Mouse (Mus musculus) gastrocnemius, postnatal 4 days (tissue): ENCODE data around the gene Pop5. TPM values are rescaled to one million over a fixed set of nuclear protein-coding genes. Genes with fewer than 3 reads are reported as not detected.
A peak's percentile ranks its signal among the peaks of the same experiment; 100 is the strongest.

Experiments
- DNase-seq, 2 experiments: peaks; one replicate each; pipeline ENCODE4 v3.0.0; 2021 to 2022; ENCODE audit warnings: low spot score in 2 of 2, mixed read lengths in 2 of 2
- long read RNA-seq, 2 experiments: library from polyadenylated mRNA; stranded (forward); transcript quantifications; one replicate each; pipeline ENCODE4 v2.0.0; 2021
- total RNA-seq, 2 experiments: library from RNA; stranded (reverse); gene quantifications; 2 replicates each; pipeline ENCODE4 v1.2.3; 2021

Pop5 gene
- total RNA-seq, result 10 to 100 TPM; 20.2 to 25.0 TPM
- long read RNA-seq, experiment 1, partial matches to known transcripts, result 10 of 12 reads
- long read RNA-seq, experiment 1, other reads (novel, unspliced or antisense), result 2 of 12 reads
- long read RNA-seq, experiment 2, partial matches to known transcripts, result 14 of 17 reads
- long read RNA-seq, experiment 2, other reads (novel, unspliced or antisense), result 2 of 17 reads

DNA sequence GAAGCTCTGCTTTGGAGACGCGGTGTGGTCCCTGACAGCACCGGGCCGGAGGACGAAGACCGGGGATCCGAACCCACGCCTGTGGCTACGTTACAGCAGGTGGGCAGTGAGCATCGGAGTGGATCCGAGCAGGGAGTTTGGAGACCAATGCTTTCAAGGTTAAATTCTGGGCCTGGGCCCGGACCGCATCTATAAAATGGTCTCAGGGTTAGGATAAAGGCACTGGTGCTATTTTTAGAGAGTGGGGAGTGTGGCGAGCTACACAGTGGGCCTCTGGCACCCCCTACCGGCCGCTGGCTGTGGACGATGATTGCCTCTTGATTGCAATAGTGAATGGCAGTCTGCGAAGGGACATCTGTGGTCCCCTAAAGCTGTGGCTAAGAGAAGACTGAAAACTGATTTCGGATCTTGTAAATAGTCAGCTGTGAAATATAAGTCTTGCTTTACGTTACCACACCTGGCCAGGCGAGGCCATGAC, at the start of gene Pop5:
Gene Pop5, plus strand, starts transcription at position 51 of the 478 bp plus-strand sequence.
- DNase-seq, result peak; percentile 88 to 91

DNA sequence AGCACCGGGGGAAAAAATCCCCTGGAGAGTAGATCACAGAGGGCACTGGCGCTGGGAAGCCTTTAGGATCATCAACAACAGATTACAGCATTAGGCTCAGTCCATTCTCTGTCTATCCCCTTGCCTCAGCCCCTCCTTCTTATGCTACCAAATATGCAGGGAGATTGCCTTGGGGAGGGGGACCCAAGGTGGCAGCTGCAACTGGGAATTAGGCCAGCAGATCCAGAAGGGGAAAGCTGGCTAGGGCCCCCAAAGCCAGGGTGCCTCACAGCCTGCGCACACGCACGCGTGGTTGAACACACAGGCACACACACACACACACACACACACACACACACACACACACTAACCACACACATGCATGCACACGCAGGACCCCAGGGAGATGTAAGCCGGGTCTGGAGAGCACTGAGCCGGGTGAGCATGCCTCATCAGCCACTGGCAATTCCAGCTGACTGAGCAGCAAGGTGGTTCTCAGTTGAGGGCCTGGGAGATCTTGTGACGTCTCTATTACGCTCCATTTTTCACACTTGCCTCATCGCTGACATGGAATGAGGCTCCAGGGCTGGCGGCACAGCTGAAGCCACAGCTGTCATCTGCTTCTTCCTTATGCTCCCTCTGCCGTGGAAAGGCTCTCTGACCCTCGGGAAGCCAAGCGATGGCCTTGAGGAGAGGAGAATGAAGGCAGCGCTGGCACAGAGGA, 49.1 kb upstream of the Pop5 start:
- no peak for DNase-seq

DNA sequence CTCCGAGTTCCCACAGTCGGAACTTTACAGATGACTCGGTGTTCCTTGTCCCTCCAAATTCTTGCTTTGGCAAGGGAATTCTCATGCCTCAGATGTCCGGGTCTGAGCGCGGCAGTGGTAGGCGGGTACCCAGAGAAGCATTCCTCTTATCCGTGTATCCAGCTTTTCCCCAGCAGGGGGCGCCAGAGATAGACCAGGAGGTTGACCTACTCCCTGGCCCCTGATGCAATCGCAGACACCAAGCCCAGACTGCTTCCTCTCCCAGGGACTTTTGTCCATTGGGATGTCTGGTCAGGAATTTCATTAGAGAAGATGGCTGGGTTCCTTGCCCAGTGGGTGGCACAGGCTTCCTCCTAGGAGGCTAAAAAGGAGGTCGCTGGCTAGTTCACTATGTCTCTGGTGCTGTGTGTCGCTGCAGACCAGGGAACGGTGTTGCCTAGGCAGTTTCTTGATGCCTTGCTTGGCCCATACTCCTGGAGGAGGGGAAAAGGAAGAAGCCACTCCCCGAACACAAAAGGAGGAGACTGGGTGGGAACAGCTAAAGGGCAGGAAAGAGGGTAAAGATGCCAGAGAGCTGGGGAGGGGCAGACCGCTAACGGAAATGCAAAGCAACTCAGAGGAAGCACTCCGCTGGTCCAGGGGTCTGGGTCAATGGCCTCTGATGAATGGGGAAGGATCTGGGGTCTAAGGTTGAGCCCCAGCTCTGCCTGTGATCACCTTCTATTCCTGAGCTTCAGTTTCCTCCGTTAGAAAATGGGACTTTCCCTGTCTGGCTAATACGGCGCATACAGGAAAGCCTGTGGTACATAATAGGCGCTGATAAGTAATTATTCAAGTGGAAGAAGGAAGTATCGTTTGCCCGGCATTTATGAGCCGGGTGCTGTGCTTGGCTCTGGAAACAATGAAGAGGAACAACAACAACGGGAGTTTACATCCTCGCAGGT, 48.2 kb upstream of the Pop5 start:
- peak; percentile 92 to 95 for DNase-seq

DNA sequence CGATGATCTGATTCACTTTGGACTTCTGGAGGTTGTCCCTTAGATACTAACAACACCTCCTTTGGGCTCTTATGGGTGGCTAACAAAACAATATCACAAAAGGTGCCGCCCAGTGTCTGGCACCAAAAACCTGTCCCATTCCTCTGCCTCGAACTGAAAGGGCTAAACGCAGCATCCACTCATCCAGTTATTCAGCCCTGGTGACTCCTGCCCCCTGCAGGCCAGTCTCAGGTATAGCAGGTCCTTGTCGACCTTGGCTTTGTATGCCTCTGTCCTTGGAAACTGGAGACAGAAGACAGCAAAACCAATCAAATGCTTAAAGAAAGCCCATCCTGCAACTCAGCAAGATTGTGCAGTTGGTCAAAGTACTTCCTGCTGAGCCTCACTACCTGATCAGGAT, 46.8 kb upstream of the Pop5 start:
- no peak for DNase-seq

DNA sequence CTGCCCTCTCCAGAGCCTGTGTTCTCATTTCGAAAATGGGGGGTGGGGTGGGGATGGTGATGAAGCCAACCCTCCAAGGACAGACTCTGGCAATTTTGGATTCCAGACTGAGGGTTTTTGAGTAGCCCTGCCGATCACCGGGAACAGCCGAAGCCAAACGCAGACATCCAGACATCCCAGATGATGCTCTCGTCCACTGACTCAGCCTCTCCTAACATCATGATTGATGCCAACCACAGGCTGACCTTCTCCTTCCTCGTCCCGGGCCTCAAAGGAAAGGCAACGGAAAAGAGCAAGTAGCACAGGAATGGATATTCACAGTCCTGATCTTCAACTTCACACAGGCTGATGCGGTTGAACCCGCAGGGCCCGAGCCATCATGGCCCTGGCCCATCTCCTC, 45.6 kb upstream of the Pop5 start:
- no peak for DNase-seq

DNA sequence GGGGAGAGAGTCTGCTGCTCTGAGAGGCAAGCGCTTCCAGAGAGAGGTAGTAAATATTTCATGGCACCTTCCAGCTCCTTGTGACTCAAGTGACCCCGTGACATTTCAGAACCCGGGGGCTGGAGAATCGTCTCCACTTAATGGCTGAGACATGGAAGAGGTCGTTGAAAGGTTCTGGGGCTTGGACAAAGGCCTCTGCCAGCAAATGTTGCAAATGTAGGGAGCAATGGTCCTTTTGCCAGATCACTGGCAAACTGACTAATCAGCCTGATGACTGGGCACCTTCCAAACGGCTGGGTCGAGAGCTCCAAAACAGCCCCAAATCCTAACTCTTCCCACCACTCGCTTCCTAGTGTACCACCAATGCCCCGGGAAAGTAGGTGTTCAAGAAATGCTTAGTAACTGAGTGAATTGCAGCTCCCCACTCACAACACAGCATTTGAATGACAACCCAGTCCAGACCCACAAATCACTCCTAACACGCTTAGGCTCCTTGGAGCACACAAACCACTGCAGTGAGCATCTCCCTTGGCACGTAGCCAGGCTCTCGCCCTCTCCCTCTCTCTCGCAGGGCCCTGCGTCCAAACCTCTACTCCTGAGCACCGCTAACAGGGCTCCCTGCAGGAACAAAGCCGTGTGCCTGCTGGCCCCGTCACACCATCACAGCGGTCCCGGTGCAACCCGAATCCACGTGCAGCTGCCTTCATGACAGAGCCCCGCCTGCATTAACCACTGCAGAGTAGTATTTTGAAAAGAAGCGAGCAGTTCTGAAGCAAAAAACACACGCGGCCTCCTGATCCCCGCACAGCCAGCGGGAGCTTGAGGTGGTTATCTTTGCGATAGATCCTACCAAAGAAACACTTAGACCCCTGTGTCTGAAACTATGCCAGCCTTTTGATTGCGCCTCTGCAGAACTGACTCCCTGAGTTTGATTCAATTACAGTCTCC, 43.5 kb upstream of the Pop5 start:
- DNase-seq, result no peak

DNA sequence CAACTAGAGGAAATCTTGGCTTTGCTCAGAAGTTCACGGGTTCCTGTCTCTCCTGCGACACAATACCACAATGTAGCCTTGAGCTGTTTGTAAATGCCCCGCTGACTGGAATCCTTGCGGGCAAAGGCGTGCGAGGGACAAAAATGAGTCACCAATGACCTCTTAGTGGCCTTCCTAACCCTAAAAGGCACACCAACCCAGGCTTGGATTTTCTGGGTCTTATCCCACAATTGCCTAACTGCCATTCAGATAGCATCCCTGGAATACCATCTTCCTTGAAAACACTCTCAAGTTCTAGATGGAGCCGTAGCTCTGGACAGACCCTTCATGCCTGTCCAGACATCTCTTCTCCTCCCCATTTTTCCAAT, 42.8 kb upstream of the Pop5 start:
- DNase-seq, result no peak

DNA sequence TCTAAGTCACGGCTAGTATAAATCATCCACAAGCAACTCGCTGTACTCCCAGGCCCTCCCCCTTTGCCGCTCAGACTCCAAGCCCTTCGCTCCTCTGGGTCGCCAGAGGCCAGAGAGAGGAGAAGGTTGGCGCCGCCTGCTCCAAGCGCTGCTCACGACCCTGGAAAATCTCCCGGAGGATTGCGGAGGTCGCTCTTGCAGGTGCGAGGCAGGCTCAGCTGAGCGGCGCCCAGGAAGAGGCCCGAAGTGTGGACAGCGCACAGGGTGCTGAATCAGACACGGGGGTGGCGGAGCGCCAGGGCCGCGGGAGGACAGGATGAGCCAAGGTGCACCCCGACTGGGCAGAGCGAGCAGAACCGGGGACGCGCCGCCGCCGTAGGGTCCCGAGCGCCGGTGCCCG, 42.4 kb upstream of the Pop5 start:
- peak in 1 of 2 experiments; percentile 58 for DNase-seq

DNA sequence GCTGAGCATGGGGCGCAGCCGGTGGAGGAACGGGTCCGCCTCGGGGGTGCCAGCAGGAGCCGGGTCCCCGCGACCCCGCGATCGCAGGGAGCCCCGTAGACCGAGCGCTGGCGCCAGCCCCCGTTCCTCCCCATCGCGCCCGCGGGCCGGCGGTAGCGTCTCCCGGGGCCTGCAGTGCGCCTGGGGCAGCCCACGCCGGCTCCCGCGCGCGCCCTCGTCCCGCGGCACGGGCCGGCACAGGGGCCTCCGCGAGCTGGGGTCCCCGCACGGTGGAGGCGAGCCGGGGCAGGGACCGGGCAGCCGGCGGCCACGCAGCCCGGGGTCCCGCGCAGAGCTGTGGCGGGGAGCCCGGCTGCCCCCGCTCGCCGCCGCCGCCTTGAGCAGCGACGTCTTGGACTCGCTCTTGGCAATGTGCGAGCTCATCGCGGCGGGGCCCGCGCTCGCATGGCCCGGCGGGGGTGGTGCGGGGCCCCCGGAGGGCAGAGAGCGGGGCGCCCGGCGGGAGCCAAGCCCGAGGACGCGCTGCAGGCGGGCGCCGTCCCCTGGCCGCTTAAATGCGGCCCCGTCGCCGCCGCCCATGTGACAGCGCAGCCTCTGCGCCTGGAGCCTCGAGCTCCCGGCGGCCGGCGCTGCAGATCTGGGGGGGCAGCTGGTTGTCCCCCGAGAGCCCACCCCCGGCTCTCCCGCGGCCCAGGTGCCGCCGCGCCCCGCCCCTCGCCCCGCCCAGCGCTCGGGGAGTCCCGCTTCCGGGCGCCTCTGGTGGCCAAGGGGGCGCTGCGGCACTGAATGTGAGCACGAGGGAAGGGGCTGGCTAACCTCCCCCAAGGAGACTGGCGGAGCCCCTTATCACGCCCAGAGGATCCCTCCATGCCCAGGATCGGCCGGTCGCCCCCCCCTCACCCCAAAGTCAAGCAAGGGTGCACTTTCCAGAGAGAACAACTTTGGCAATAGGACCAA, 41.7 kb upstream of the Pop5 start, which contains the start of gene Cabp1:
Gene Cabp1, minus strand, starts transcription at position 713 of the 957 bp plus-strand sequence.
- peak in 1 of 2 experiments; percentile 37 for DNase-seq

DNA sequence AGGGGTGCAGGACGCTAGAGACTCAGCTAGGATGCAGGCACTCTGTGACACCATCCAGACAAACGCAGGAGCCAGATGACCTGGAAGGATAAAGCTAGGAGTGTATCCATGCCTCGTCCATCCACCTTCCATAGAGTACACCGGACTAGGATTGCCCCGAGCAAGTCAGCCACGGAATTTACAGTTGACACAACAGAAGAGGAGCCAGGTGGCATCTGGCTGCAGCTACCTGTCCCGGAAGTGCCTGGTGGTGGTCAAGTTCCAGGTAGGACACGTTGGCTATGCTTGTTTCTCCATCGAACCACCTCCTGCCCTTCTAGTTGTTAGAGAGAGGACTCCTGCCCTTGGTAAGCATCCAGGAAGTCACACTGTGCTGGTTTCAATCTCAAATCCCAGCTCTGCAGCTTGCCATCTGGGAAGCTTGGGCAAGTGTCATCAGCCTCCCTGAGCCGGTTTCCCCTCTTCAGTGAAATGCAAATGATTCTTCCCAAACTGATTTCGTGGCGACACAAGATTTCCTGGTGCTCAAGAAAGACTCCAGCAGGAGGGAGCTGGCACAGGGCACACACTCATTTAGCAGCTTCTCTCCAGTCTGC, 40.9 kb upstream of the Pop5 start:
- no peak for DNase-seq

DNA sequence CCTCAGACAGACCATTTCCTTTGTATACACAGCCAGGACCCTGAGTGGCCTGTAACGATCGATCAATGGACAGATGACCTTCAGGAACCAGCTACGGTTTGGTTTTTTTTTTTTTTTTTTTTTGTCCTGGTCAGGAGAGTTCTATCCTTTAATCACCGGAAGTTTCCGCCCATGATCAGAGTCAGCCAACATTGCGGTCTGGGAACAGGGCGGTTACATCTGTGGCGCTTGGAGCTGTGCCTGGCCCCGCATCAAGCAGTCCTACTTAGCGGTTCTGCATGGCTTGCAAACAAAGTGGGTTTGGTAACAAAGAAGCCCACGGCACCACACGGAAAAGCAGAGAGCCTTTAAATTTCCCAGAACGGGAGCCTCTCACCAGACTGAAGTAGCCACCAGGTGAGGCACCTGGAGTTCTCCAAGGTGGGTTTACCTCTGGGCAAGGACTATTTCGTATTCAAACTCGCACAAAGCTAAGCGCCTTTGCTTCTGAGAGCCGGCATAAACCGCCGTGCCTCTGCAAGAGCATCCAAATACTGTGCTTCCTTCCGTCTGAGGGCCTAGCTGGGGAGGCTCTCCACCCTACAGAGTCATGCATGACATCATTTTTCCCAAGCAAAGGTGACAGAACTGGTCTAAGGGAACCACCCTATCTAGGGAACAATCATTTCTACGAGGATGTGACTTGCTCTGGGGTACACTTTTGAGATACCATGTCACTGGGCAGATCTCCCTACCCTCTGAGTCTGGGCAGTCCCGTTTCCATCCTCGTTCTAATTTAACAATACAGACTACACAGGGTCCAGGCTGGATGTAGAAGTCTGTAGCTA, 31.7 kb upstream of the Pop5 start:
- no peak for DNase-seq

DNA sequence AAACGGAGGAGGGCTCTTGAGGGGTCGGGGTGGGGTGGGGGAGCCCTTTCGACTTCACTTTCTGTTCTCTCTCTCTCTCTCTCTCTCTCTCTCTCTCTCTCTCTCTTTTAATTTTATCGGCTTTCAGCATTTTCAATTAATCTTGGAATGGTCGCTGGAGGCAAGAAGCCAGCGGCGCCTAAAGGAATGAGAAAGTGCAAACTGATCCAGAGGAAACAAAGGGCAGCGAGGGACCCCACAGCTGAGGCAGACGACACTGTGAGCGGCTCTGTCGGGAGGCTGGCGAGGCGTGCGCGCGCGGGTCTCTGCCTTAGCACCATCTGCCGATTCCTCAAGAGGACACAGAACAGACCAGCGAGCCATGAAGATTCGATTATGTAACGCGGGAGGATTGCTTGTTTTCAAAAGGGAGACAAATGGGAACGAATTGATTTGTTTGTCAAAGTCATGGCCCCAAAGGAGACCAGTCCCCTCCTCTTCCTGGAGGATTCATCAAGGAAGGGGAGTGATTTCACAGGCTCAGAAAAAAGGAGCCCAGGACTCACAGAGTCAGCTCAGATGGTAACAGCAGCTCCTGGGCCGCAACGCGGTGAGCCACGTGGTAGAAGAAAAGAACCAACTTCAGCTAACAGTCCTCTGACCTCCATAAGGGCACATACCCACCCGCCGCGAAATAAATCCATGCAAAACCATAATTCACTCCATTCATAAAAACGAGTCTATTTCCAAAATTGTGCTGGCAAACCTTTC, 30.9 kb upstream of the Pop5 start:
- peak in 1 of 2 experiments; percentile 44 for DNase-seq

DNA sequence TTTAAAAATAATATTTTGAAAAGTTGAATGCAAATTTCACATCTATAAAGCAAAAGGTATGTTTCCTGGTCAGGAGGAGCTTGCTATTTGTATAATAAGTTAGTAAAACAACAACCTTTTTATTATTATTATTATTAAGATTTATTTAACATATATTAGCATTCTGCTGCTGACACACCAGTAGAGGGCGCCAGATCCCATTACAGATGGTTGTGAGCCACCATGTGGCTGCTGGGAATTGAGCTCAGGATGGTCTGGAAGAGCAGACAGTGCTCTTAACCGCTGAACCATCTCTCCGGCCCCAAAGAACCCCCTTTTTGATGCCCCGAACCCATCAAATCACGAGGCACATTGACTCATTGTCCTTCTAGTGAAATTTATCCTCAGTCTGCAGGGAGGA, 28.4 kb upstream of the Pop5 start:
- DNase-seq, result no peak

DNA sequence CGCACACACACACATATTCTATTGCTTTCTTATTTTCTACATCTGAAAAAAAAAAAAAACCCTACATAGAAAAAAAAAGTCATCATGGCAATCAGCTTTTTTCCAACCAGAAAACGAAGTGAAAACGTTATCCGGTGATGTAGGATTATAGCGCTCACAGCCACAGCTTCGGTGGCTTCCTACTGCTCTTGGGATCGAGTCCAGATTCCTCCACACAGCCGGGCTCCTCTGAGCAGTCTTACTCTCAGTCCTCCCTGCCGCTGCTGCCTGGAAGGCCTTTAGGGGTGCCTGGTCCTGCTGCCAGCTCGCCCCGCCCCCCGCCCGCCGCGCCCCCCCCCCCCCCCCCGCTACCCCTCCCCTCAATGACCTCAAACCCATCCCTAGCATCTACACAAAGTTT, 27.7 kb upstream of the Pop5 start:
- no peak for DNase-seq

DNA sequence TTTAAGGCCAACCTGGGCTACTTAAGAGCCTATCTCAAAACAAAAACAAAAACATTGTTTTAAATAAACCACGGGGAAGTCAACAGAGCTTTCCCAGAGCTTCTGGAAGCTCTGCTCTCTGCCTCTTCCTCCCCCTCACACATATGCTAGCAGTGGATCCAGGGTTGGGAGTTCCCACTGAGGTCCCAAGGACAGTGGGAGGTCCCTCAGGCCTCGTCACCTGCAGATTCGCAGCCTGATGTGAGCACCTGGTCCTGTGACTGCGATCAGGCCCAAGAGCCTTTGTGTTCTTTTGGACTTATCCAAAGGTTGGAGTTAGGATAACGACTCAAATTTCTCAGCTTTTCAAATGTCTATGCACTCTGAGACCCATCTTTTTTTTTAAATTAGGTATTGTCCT, 27.0 kb upstream of the Pop5 start:
- no peak for DNase-seq

DNA sequence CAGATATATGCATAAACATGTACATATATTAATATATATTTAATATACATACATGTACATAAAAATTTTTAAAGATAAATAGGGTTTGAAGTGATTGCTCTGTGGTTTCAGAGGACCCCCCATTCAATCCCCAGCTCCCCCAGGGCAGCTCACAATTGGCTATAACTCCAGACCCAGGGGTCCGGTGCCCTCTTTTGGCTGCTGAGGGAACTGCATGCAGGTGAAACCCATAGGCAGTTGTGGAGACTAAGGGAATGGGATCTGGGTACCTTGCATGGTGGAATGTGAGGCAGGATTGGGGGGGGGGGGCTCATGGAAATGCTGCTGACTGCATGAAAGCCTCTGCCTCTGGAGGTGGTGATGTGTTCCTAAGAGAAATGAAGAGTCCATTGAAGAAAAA, 25.3 kb upstream of the Pop5 start:
- DNase-seq, result no peak

DNA sequence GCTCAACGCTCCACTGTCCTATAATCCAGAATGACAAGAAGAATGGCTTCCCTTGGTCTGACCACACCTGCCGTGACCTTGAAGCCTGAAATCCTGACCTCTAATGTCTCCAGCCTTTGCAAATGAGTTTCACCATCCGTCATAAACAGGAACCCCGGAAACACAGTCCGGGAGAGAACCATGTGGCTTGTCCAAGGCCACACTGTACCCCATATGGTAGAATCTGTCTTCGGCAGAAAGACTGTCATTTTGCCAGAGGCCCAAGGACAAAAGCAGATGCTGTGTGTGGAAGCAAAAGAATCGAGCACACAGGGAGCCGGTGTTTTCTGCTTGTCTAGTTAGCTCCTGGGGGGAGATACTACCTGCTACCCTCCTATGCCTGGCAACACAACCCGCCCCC, 23.2 kb upstream of the Pop5 start:
- DNase-seq, result no peak
